Mouse (Mus musculus) gastrocnemius, adult 2 months (tissue): ENCODE data around the gene Fdxacb1. TPM values are rescaled to one million over a fixed set of nuclear protein-coding genes. Genes with fewer than 3 reads are reported as not detected.

ENCODE experiments used
- DNase-seq: peaks from one replicate; pipeline ENCODE4 v3.0.0; 2022
- H3K27ac ChIP-seq: fragments of 200-600 bp; 2 replicates; pipeline ENCODE4 v1.8.1; 2022; ENCODE audit warnings: mild to moderate bottlenecking
- H3K4me3 ChIP-seq: fragments of 200-600 bp; 2 replicates; pipeline ENCODE4 v1.8.1; 2022; ENCODE audit warnings: mild to moderate bottlenecking, moderate library complexity
- CTCF ChIP-seq: fragments of 200-600 bp; IDR thresholded peaks from 2 replicates; pipeline ENCODE4 v1.8.1; 2022; ENCODE audit warnings: antibody characterized with exemption, mild to moderate bottlenecking, moderate library complexity
- intact Hi-C: fragments of 180-260 bp; cut with DNase I; formaldehyde crosslinking; loops from one replicate; pipeline ENCODE4 v1.15.1; 2025
- total RNA-seq, 2 experiments: library from RNA; stranded (reverse); gene quantifications; 2 replicates each; pipeline ENCODE4 v1.2.3; 2021

Fdxacb1 gene
- total RNA-seq, 2 experiments from 2014 or later: 3.4 to 3.9 TPM

- no peak for TF ChIP-seq CTCF
- H3K27ac ChIP-seq: no peak overlapping the region
- no peak overlapping the region for H3K4me3 ChIP-seq
- no peak for DNase-seq
- intact Hi-C loops: no loop called here
These were observed 51.7 kb downstream of the Fdxacb1 start for GRCm38 (mm10) chr9:50819716-50820115.

- Histone ChIP-seq H3K27ac (no peak overlapping the region), H3K4me3 (no peak overlapping the region)
- intact Hi-C loops: no loop called here
- TF ChIP-seq CTCF: no peak
- DNase-seq: no peak
These were observed 53.6 kb downstream of the Fdxacb1 start for GRCm38 (mm10) chr9:50821651-50822050.

- DNase-seq: no peak
- intact Hi-C loops: no loop called here
These were observed 54.2 kb downstream of the Fdxacb1 start for GRCm38 (mm10) chr9:50822216-50822615.

More at GRCm38 (mm10) chr9:50822216-50822615, 54.2 kb downstream of the Fdxacb1 start:
- H3K4me3 ChIP-seq: no peak overlapping the region
- no peak overlapping the region for H3K27ac ChIP-seq
- no peak for TF ChIP-seq CTCF

Other genes with a start within 250 kb of the Fdxacb1 start
- gene Pts, start 239.5 kb upstream of the Fdxacb1 start, total RNA-seq: 10 to 100 TPM; 10.4 to 11.9 TPM
- gene Il18, start 213.4 kb upstream of the Fdxacb1 start, total RNA-seq: 1 to 10 TPM in 1 of 2 experiments, under 1 TPM in 1; 0.87 to 1.0 TPM
- under 1 TPM; 0.26 to 0.45 TPM for gene Bco2, start 213.1 kb upstream of the Fdxacb1 start, total RNA-seq
- gene Tex12, start 206.9 kb upstream of the Fdxacb1 start, total RNA-seq: not detected
- gene Sdhd, start 164.4 kb upstream of the Fdxacb1 start, total RNA-seq: 100 to 1,000 TPM; 269 to 419 TPM
- gene Timm8b, start 164.3 kb upstream of the Fdxacb1 start, total RNA-seq: 100 to 1,000 TPM; 211 to 231 TPM
- under 1 TPM; 0.53 to 0.61 TPM for gene Pih1d2, start 150.9 kb upstream of the Fdxacb1 start, total RNA-seq
- 10 to 100 TPM; 11.1 to 11.7 TPM for gene Nkapd1, start 150.8 kb upstream of the Fdxacb1 start, total RNA-seq
- gene Dlat, start 108.5 kb upstream of the Fdxacb1 start, total RNA-seq: 100 to 1,000 TPM; 170 to 247 TPM
- 1 to 10 TPM; 2.6 to 4.7 TPM for gene Dixdc1, start 28.7 kb upstream of the Fdxacb1 start, total RNA-seq
- gene 2310030G06Rik, start 21.7 kb upstream of the Fdxacb1 start, total RNA-seq: 1 to 10 TPM; 2.4 to 6.5 TPM
- 1,000 to 10,000 TPM in 1 of 2 experiments, 100 to 1,000 TPM in 1; 885 to 2,545 TPM for gene Cryab, start 16.9 kb upstream of the Fdxacb1 start, total RNA-seq
- gene Hspb2, start 15.9 kb upstream of the Fdxacb1 start, total RNA-seq: 100 to 1,000 TPM; 123 to 143 TPM
- 10 to 100 TPM in 1 of 2 experiments, 1 to 10 TPM in 1; 7.8 to 11.2 TPM for gene Alg9, start 6.8 kb downstream of the Fdxacb1 start, total RNA-seq
- gene 1110032A03Rik, start 7.3 kb downstream of the Fdxacb1 start, total RNA-seq: 10 to 100 TPM; 10.4 to 11.2 TPM
- 1 to 10 TPM; 5.9 to 7.6 TPM for gene Ppp2r1b, start 77.1 kb downstream of the Fdxacb1 start, total RNA-seq
- gene Sik2, start 240.8 kb downstream of the Fdxacb1 start, total RNA-seq: 10 to 100 TPM; 17.9 to 25.2 TPM